Mouse (Mus musculus): ENCODE measurements around the gene Ankrd26. TPM values are rescaled to one million over a fixed set of nuclear protein-coding genes. Genes with fewer than 3 reads are reported as not detected.

The Ankrd26 gene
- polyA plus RNA-seq, 1 experiment from 2014 or later: 23.3 TPM

GRCm38 (mm10) chr6:118520668-118521067, 41.4 kb downstream of the Ankrd26 start:
- H3K4me2 ChIP-seq: no peak overlapping the region
- H3K4me1 ChIP-seq (ENCODE audit: control insufficient read depth, insufficient read depth, low read length): no peaks in the 10 kb centered on the region
- no peak overlapping the region for H3K4me3 ChIP-seq (ENCODE audit: low read depth, low read length)
- H3K9me3 ChIP-seq (ENCODE audit: control insufficient read depth, low read length): no peaks in the 10 kb centered on the region
- DNase-seq (ENCODE audit: low spot score, missing footprints): no peak
- H3K9ac ChIP-seq (ENCODE audit: low read length): no peak overlapping the region
- H3K36me3 ChIP-seq (ENCODE audit: control insufficient read depth, insufficient read depth, low read length): peaks cover 22% of the 10 kb centered on the region; the same call in 1 of the 2 replicates
- no peak for ATAC-seq (ENCODE audit: low FRiP score)
- WGBS: 93% methylated on average over 7 of the region's 7 CpGs
- no peaks in the 10 kb centered on the region for H3K27me3 ChIP-seq (ENCODE audit: control insufficient read depth, insufficient read depth, low read length)
- H3K27ac ChIP-seq (ENCODE audit: low read depth, low read length): no peak overlapping the region

- Histone ChIP-seq H3K27ac (ENCODE audit: low read depth, low read length) (no peak overlapping the region), H3K36me3 (ENCODE audit: control insufficient read depth, insufficient read depth, low read length) (peaks cover 7% of the 10 kb centered on the region; the same call in 1 of the 2 replicates), H3K4me3 (ENCODE audit: low read depth, low read length) (no peak overlapping the region), H3K9ac (ENCODE audit: low read length) (no peak overlapping the region), H3K4me2 (no peak overlapping the region), H3K9me3 (ENCODE audit: control insufficient read depth, low read length) (no peaks in the 10 kb centered on the region), H3K27me3 (ENCODE audit: control insufficient read depth, insufficient read depth, low read length) (no peaks in the 10 kb centered on the region), H3K4me1 (ENCODE audit: control insufficient read depth, insufficient read depth, low read length) (no peaks in the 10 kb centered on the region)
- DNase-seq (ENCODE audit: low spot score, missing footprints) (peak; percentile 47), ATAC-seq (ENCODE audit: low FRiP score) (no peak)
- 92% methylated on average over 12 of the region's 12 CpGs for whole genome bisulfite sequencing
Observed at GRCm38 (mm10) chr6:118513335-118514012, 48.6 kb downstream of the Ankrd26 start.

GRCm38 (mm10) chr6:118499010-118499409, 63.0 kb downstream of the Ankrd26 start:
- Histone ChIP-seq H3K4me1 (ENCODE audit: control insufficient read depth, insufficient read depth, low read length) (no peaks in the 10 kb centered on the region), H3K27me3 (ENCODE audit: control insufficient read depth, insufficient read depth, low read length) (no peaks in the 10 kb centered on the region), H3K27ac (ENCODE audit: low read depth, low read length) (no peak overlapping the region), H3K9ac (ENCODE audit: low read length) (no peak overlapping the region), H3K9me3 (ENCODE audit: control insufficient read depth, low read length) (no peaks in the 10 kb centered on the region), H3K4me3 (ENCODE audit: low read depth, low read length) (no peak overlapping the region), H3K4me2 (no peak overlapping the region), H3K36me3 (ENCODE audit: control insufficient read depth, insufficient read depth, low read length) (peaks cover 4% of the 10 kb centered on the region; the same call in 1 of the 2 replicates)
- DNase-seq (ENCODE audit: low spot score, missing footprints) (no peak), ATAC-seq (ENCODE audit: low FRiP score) (no peak)
- 93% methylated on average over 7 of the region's 7 CpGs for whole genome bisulfite sequencing

GRCm38 (mm10) chr6:118482125-118482524, 79.9 kb downstream of the Ankrd26 start:
- peaks cover 8% of the 10 kb centered on the region; the same call in 1 of the 2 replicates for H3K27me3 ChIP-seq (ENCODE audit: control insufficient read depth, insufficient read depth, low read length)
- H3K9me3 ChIP-seq (ENCODE audit: control insufficient read depth, low read length): no peaks in the 10 kb centered on the region
- H3K9ac ChIP-seq (ENCODE audit: low read length): no peak overlapping the region
- peak; percentile 60 for DNase-seq (ENCODE audit: low spot score, missing footprints)
- WGBS: 75% methylated on average over 1 of the region's 1 CpGs
- H3K4me2 ChIP-seq: no peak overlapping the region
- peaks cover 11% of the 10 kb centered on the region; the same call in 1 of the 2 replicates for H3K4me1 ChIP-seq (ENCODE audit: control insufficient read depth, insufficient read depth, low read length)
- no peak overlapping the region for H3K27ac ChIP-seq (ENCODE audit: low read depth, low read length)
- H3K36me3 ChIP-seq (ENCODE audit: control insufficient read depth, insufficient read depth, low read length): no peaks in the 10 kb centered on the region
- ATAC-seq (ENCODE audit: low FRiP score): no peak
- H3K4me3 ChIP-seq (ENCODE audit: low read depth, low read length): no peak overlapping the region

GRCm38 (mm10) chr6:118478957-118479708, 82.9 kb downstream of the Ankrd26 start, which contains the start of gene Zfp9:
TSS of gene Zfp9 (minus strand) at chr6:118479320.
- H3K9me3 ChIP-seq (ENCODE audit: control insufficient read depth, low read length): no peaks in the 10 kb centered on the region
- peak; percentile 97 for DNase-seq (ENCODE audit: low spot score, missing footprints)
- peak within 1 kb of the TSS; percentile 71 for H3K9ac ChIP-seq (ENCODE audit: low read length)
- peak within 1 kb of the TSS; percentile 75 for H3K4me2 ChIP-seq
- under 1% methylated on average over 51 of the region's 57 CpGs for WGBS
- peaks cover 12% of the 10 kb centered on the region; the same call in 1 of the 2 replicates for H3K4me1 ChIP-seq (ENCODE audit: control insufficient read depth, insufficient read depth, low read length)
- peak within 1 kb of the TSS; percentile 53 for H3K4me3 ChIP-seq (ENCODE audit: low read depth, low read length)
- H3K27me3 ChIP-seq (ENCODE audit: control insufficient read depth, insufficient read depth, low read length): peaks cover 9% of the 10 kb centered on the region; the same call in 1 of the 2 replicates
- no peaks in the 10 kb centered on the region for H3K36me3 ChIP-seq (ENCODE audit: control insufficient read depth, insufficient read depth, low read length)
- peak; percentile 89 for ATAC-seq (ENCODE audit: low FRiP score)
- H3K27ac ChIP-seq (ENCODE audit: low read depth, low read length): peak within 1 kb of the TSS; percentile 72

GRCm38 (mm10) chr6:118477875-118478785, 83.9 kb downstream of the Ankrd26 start:
- H3K9ac ChIP-seq (ENCODE audit: low read length): peak overlapping the region; percentile 71
- no peak overlapping the region; the same call in 1 of the 2 replicates for H3K27ac ChIP-seq (ENCODE audit: low read depth, low read length)
- H3K27me3 ChIP-seq (ENCODE audit: control insufficient read depth, insufficient read depth, low read length): peaks cover 9% of the 10 kb centered on the region; the same call in 1 of the 2 replicates
- peaks cover 12% of the 10 kb centered on the region; the same call in 1 of the 2 replicates for H3K4me1 ChIP-seq (ENCODE audit: control insufficient read depth, insufficient read depth, low read length)
- no peaks in the 10 kb centered on the region for H3K36me3 ChIP-seq (ENCODE audit: control insufficient read depth, insufficient read depth, low read length)
- peak overlapping the region; percentile 75 for H3K4me2 ChIP-seq
- H3K4me3 ChIP-seq (ENCODE audit: low read depth, low read length): peak overlapping the region; percentile 53
- WGBS: 12% methylated on average over 10 of the region's 10 CpGs
- DNase-seq (ENCODE audit: low spot score, missing footprints) (peak; percentile 91), ATAC-seq (ENCODE audit: low FRiP score) (peak; percentile 30; the same call in 1 of the 2 replicates)
- H3K9me3 ChIP-seq (ENCODE audit: control insufficient read depth, low read length): no peaks in the 10 kb centered on the region

GRCm38 (mm10) chr6:118462069-118462705, 99.8 kb downstream of the Ankrd26 start:
- H3K9ac ChIP-seq (ENCODE audit: low read length): no peak overlapping the region
- H3K36me3 ChIP-seq (ENCODE audit: control insufficient read depth, insufficient read depth, low read length): no peaks in the 10 kb centered on the region
- H3K4me2 ChIP-seq: no peak overlapping the region
- no peaks in the 10 kb centered on the region for H3K4me1 ChIP-seq (ENCODE audit: control insufficient read depth, insufficient read depth, low read length)
- no peak overlapping the region for H3K27ac ChIP-seq (ENCODE audit: low read depth, low read length)
- H3K9me3 ChIP-seq (ENCODE audit: control insufficient read depth, low read length): no peaks in the 10 kb centered on the region
- 82% methylated on average over 15 of the region's 15 CpGs for WGBS
- no peak overlapping the region for H3K4me3 ChIP-seq (ENCODE audit: low read depth, low read length)
- peak; percentile 64 for DNase-seq (ENCODE audit: low spot score, missing footprints)
- ATAC-seq (ENCODE audit: low FRiP score): no peak
- H3K27me3 ChIP-seq (ENCODE audit: control insufficient read depth, insufficient read depth, low read length): no peaks in the 10 kb centered on the region

GRCm38 (mm10) chr6:118457726-118458125, 104.3 kb downstream of the Ankrd26 start:
- Histone ChIP-seq H3K9ac (ENCODE audit: low read length) (no peak overlapping the region), H3K27me3 (ENCODE audit: control insufficient read depth, insufficient read depth, low read length) (no peaks in the 10 kb centered on the region), H3K36me3 (ENCODE audit: control insufficient read depth, insufficient read depth, low read length) (no peaks in the 10 kb centered on the region), H3K4me2 (no peak overlapping the region), H3K27ac (ENCODE audit: low read depth, low read length) (no peak overlapping the region), H3K9me3 (ENCODE audit: control insufficient read depth, low read length) (no peaks in the 10 kb centered on the region), H3K4me1 (ENCODE audit: control insufficient read depth, insufficient read depth, low read length) (peaks cover 3% of the 10 kb centered on the region; the same call in 1 of the 2 replicates), H3K4me3 (ENCODE audit: low read depth, low read length) (no peak overlapping the region)
- 96% methylated on average over 1 of the region's 1 CpGs for WGBS
- DNase-seq (ENCODE audit: low spot score, missing footprints) (no peak), ATAC-seq (ENCODE audit: low FRiP score) (no peak)
